Mouse (Mus musculus): ENCODE results near the gene Samhd1. TPM values are rescaled to one million over a fixed set of nuclear protein-coding genes. Genes with fewer than 3 reads are reported as not detected.

Gene Samhd1
- polyA plus RNA-seq, 1 experiment from 2014 or later, result 17.3 TPM

GRCm38 (mm10) chr2:157058342-157058998 is 76.6 kb downstream of the Samhd1 start:
- Histone ChIP-seq H3K27me3 (ENCODE audit: insufficient read depth, low read length) (no peaks in the 10 kb centered on the region), H3K4me2 (ENCODE audit: low read depth, low read length) (peak overlapping the region; percentile 35; the same call in 1 of the 2 replicates), H3K4me3 (ENCODE audit: low read depth, low read length) (no peak overlapping the region), H3K36me3 (replicated peaks; ENCODE audit: insufficient read depth, low read length) (no peaks in the 10 kb centered on the region), H3K4me1 (ENCODE audit: insufficient read depth) (peaks cover 4% of the 10 kb centered on the region; the same call in 1 of the 2 replicates), H3K27ac (ENCODE audit: low read depth) (no peak overlapping the region), H3K9me3 (ENCODE audit: low read length) (no peaks in the 10 kb centered on the region), H3K9ac (replicated peaks) (peak overlapping the region; percentile 4; the same call in 1 of the 2 replicates)
- WGBS (ENCODE audit: insufficient replicate concordance), result 47% methylated on average over 18 of the region's 18 CpGs
- ATAC-seq (peak; percentile 51), DNase-seq (peak; percentile 63)
- TF ChIP-seq EP300 (IDR thresholded peaks at IDR 0.05; ENCODE audit: low read depth) (no peak), CTCF (IDR thresholded peaks at IDR 0.05; ENCODE audit: low read depth) (no peak)

- no peak for DNase-seq
Measured at GRCm38 (mm10) chr2:157057758-157058157, 77.3 kb downstream of the Samhd1 start.

GRCm38 (mm10) chr2:157057186-157057585 is 77.9 kb downstream of the Samhd1 start:
- WGBS (ENCODE audit: insufficient replicate concordance), result 71% methylated on average over 3 of the region's 3 CpGs
- no peak for ATAC-seq

More at GRCm38 (mm10) chr2:157057758-157058157, 77.3 kb downstream of the Samhd1 start:
- TF ChIP-seq EP300 (IDR thresholded peaks at IDR 0.05; ENCODE audit: low read depth) (no peak), CTCF (IDR thresholded peaks at IDR 0.05; ENCODE audit: low read depth) (no peak)
- Histone ChIP-seq H3K27ac (ENCODE audit: low read depth) (no peak overlapping the region), H3K4me2 (ENCODE audit: low read depth, low read length) (no peak overlapping the region), H3K36me3 (replicated peaks; ENCODE audit: insufficient read depth, low read length) (no peaks in the 10 kb centered on the region), H3K4me3 (ENCODE audit: low read depth, low read length) (no peak overlapping the region), H3K9me3 (ENCODE audit: low read length) (no peaks in the 10 kb centered on the region), H3K4me1 (ENCODE audit: insufficient read depth) (peaks cover 4% of the 10 kb centered on the region; the same call in 1 of the 2 replicates), H3K9ac (replicated peaks) (no peak overlapping the region), H3K27me3 (ENCODE audit: insufficient read depth, low read length) (no peaks in the 10 kb centered on the region)
- no peak for ATAC-seq
- 85% methylated on average over 4 of the region's 4 CpGs for WGBS (ENCODE audit: insufficient replicate concordance)

GRCm38 (mm10) chr2:157055721-157056120 is 79.3 kb downstream of the Samhd1 start:
- DNase-seq (no peak), ATAC-seq (no peak)
- Histone ChIP-seq H3K9ac (replicated peaks) (no peak overlapping the region), H3K4me1 (ENCODE audit: insufficient read depth) (peaks cover 4% of the 10 kb centered on the region; the same call in 1 of the 2 replicates), H3K4me2 (ENCODE audit: low read depth, low read length) (no peak overlapping the region), H3K36me3 (replicated peaks; ENCODE audit: insufficient read depth, low read length) (no peaks in the 10 kb centered on the region), H3K27ac (ENCODE audit: low read depth) (no peak overlapping the region), H3K9me3 (ENCODE audit: low read length) (no peaks in the 10 kb centered on the region), H3K4me3 (ENCODE audit: low read depth, low read length) (no peak overlapping the region), H3K27me3 (ENCODE audit: insufficient read depth, low read length) (no peaks in the 10 kb centered on the region)
- TF ChIP-seq CTCF (IDR thresholded peaks at IDR 0.05; ENCODE audit: low read depth), result no peak
- no peak for TF ChIP-seq EP300 (IDR thresholded peaks at IDR 0.05; ENCODE audit: low read depth)
- 82% methylated on average over 6 of the region's 6 CpGs for WGBS (ENCODE audit: insufficient replicate concordance)

More at GRCm38 (mm10) chr2:157057186-157057585, 77.9 kb downstream of the Samhd1 start:
- Histone ChIP-seq H3K9ac (replicated peaks) (no peak overlapping the region), H3K9me3 (ENCODE audit: low read length) (no peaks in the 10 kb centered on the region), H3K36me3 (replicated peaks; ENCODE audit: insufficient read depth, low read length) (no peaks in the 10 kb centered on the region), H3K27me3 (ENCODE audit: insufficient read depth, low read length) (no peaks in the 10 kb centered on the region), H3K4me2 (ENCODE audit: low read depth, low read length) (no peak overlapping the region), H3K4me3 (ENCODE audit: low read depth, low read length) (no peak overlapping the region), H3K4me1 (ENCODE audit: insufficient read depth) (peaks cover 4% of the 10 kb centered on the region; the same call in 1 of the 2 replicates), H3K27ac (ENCODE audit: low read depth) (no peak overlapping the region)
- no peak for DNase-seq
- TF ChIP-seq CTCF (IDR thresholded peaks at IDR 0.05; ENCODE audit: low read depth) (no peak), EP300 (IDR thresholded peaks at IDR 0.05; ENCODE audit: low read depth) (no peak)

- Histone ChIP-seq H3K4me3 (ENCODE audit: low read depth, low read length) (no peak overlapping the region), H3K9me3 (ENCODE audit: low read length) (no peaks in the 10 kb centered on the region), H3K27ac (ENCODE audit: low read depth) (no peak overlapping the region), H3K4me2 (ENCODE audit: low read depth, low read length) (no peak overlapping the region), H3K36me3 (replicated peaks; ENCODE audit: insufficient read depth, low read length) (no peaks in the 10 kb centered on the region), H3K9ac (replicated peaks) (no peak overlapping the region; the same call in 1 of the 2 replicates), H3K27me3 (ENCODE audit: insufficient read depth, low read length) (no peaks in the 10 kb centered on the region), H3K4me1 (ENCODE audit: insufficient read depth) (peaks cover 4% of the 10 kb centered on the region; the same call in 1 of the 2 replicates)
- no peak for TF ChIP-seq CTCF (IDR thresholded peaks at IDR 0.05; ENCODE audit: low read depth)
- TF ChIP-seq EP300 (IDR thresholded peaks at IDR 0.05; ENCODE audit: low read depth), result no peak
- no peak for ATAC-seq
- DNase-seq, result no peak
- 61% methylated on average over 5 of the region's 5 CpGs for WGBS (ENCODE audit: insufficient replicate concordance)
Measured at GRCm38 (mm10) chr2:157054816-157055215, 80.2 kb downstream of the Samhd1 start.

GRCm38 (mm10) chr2:157054297-157054696 is 80.8 kb downstream of the Samhd1 start:
- no peak overlapping the region for H3K9ac ChIP-seq (replicated peaks)
- H3K4me1 ChIP-seq (ENCODE audit: insufficient read depth), result peaks cover 4% of the 10 kb centered on the region; the same call in 1 of the 2 replicates
- no peak overlapping the region for H3K27ac ChIP-seq (ENCODE audit: low read depth)
- DNase-seq (no peak), ATAC-seq (no peak)
- WGBS (ENCODE audit: insufficient replicate concordance), result 74% methylated on average over 8 of the region's 8 CpGs
- TF ChIP-seq EP300 (IDR thresholded peaks at IDR 0.05; ENCODE audit: low read depth) (no peak), CTCF (IDR thresholded peaks at IDR 0.05; ENCODE audit: low read depth) (no peak)
- H3K4me3 ChIP-seq (ENCODE audit: low read depth, low read length), result no peak overlapping the region
- no peaks in the 10 kb centered on the region for H3K27me3 ChIP-seq (ENCODE audit: insufficient read depth, low read length)
- H3K9me3 ChIP-seq (ENCODE audit: low read length), result no peaks in the 10 kb centered on the region
- H3K36me3 ChIP-seq (replicated peaks; ENCODE audit: insufficient read depth, low read length), result no peaks in the 10 kb centered on the region
- H3K4me2 ChIP-seq (ENCODE audit: low read depth, low read length), result no peak overlapping the region

Measured in liver, postnatal 0 days (tissue).